Mouse (Mus musculus) MEL (cell line): ENCODE measurements around the gene Tnfrsf1b. TPM values are rescaled to one million over a fixed set of nuclear protein-coding genes. Genes with fewer than 3 reads are reported as not detected.
"Not testable (repeated sequence)": the region's sequence is repeated elsewhere in the genome, so short reads cannot be mapped to it uniquely, and the experiment has no call there.

Experiments
- DNase-seq: peaks from one replicate; pipeline ENCODE4 v3.0.0; 2011; ENCODE audit warnings: low read depth, low spot score
- H3K27ac ChIP-seq: 2 replicates; pipeline ENCODE4 v1.5.1; 2012; ENCODE audit warnings: low read depth, mild to moderate bottlenecking, control low read depth, low read length, moderate library complexity; ENCODE audit not compliant: control insufficient read depth
- H3K27me3 ChIP-seq, 2 experiments: fragments of 150-350 bp in 1 of 2; sonication (generic) in 1 of 2; 2 replicates each; pipeline ENCODE4 v1.6.1; 2012; ENCODE audit warnings: low read length in 2 of 2, mild to moderate bottlenecking in 2 of 2, improper control_type of control experiment in 1 of 2, moderate library complexity in 1 of 2; ENCODE audit not compliant: insufficient read depth in 2 of 2, control insufficient read depth in 1 of 2
- H3K36me3 ChIP-seq, 2 experiments: 2 replicates each; pipeline ENCODE4 v1.6.1; 2012 to 2014; ENCODE audit warnings: low read length in 2 of 2, improper control_type of control experiment in 1 of 2, inconsistent platforms in 1 of 2, mild to moderate bottlenecking in 1 of 2; ENCODE audit not compliant: insufficient read depth in 2 of 2, control insufficient read depth in 1 of 2
- H3K4me1 ChIP-seq, 2 experiments: fragments of 150-350 bp in 1 of 2; sonication (generic) in 1 of 2; 2 replicates each; pipeline ENCODE4 v1.6.1; 2012; ENCODE audit warnings: low read length in 2 of 2, improper control_type of control experiment in 1 of 2, mild to moderate bottlenecking in 1 of 2; ENCODE audit not compliant: insufficient read depth in 2 of 2, control insufficient read depth in 1 of 2
- H3K4me3 ChIP-seq, 2 experiments: fragments of 150-350 bp in 1 of 2; sonication (generic) in 1 of 2; 2 replicates each; pipeline ENCODE4 v1.5.1; 2012; ENCODE audit warnings: low read depth in 2 of 2, low read length in 2 of 2, mild to moderate bottlenecking in 2 of 2, moderate library complexity in 2 of 2, control low read depth in 1 of 2, improper control_type of control experiment in 1 of 2; ENCODE audit not compliant: control insufficient read depth in 1 of 2, insufficient read depth in 1 of 2
- H3K79me2 ChIP-seq: 2 replicates; pipeline ENCODE4 v1.6.1; 2012; ENCODE audit warnings: mild to moderate bottlenecking, low read length, moderate library complexity; ENCODE audit not compliant: control insufficient read depth, poor library complexity, insufficient read depth
- H3K9ac ChIP-seq: 2 replicates; pipeline ENCODE4 v1.6.1; 2012; ENCODE audit warnings: low read depth, mild to moderate bottlenecking, control low read depth, low read length, moderate library complexity; ENCODE audit not compliant: control insufficient read depth, poor library complexity, severe bottlenecking
- H3K9me3 ChIP-seq: fragments of 150-350 bp; sonication (generic); replicated peaks from 2 replicates; pipeline ENCODE4 v1.6.1; 2012; ENCODE audit warnings: mild to moderate bottlenecking, low read length, improper control_type of control experiment, moderate library complexity; ENCODE audit not compliant: insufficient read depth
- CHD1 ChIP-seq: IDR thresholded peaks from 2 replicates; pipeline ENCODE4 v1.6.1; 2012; ENCODE audit warnings: low read depth, mild to moderate bottlenecking, inconsistent platforms, low read length, improper control_type of control experiment
- CTCF ChIP-seq, 3 experiments: IDR thresholded peaks in 2 of 3; conservative IDR thresholded peaks in 1 of 3; 2 replicates each; pipeline ENCODE4 v1.5.1; 2011 to 2012; ENCODE audit warnings: low read length in 3 of 3, low read depth in 2 of 3, mild to moderate bottlenecking in 2 of 3, improper control_type of control experiment in 1 of 3, inconsistent platforms in 1 of 3, mixed read lengths in 1 of 3, moderate library complexity in 1 of 3; ENCODE audit not compliant: control insufficient read depth in 1 of 3, insufficient read depth in 1 of 3, poor library complexity in 1 of 3, severe bottlenecking in 1 of 3
- ELF1 ChIP-seq: IDR thresholded peaks from 2 replicates; pipeline ENCODE4 v1.6.1; 2014; ENCODE audit warnings: low read depth, mild to moderate bottlenecking, inconsistent platforms, low read length, improper control_type of control experiment, moderate library complexity
- GATA1 ChIP-seq: IDR thresholded peaks from 2 replicates; pipeline ENCODE4 v1.6.1; 2011; ENCODE audit warnings: low read depth, low read length, improper control_type of control experiment
- HCFC1 ChIP-seq: IDR thresholded peaks from 2 replicates; pipeline ENCODE4 v1.6.1; 2012; ENCODE audit warnings: low read depth, mild to moderate bottlenecking, inconsistent platforms, low read length, improper control_type of control experiment, moderate library complexity
- JUND ChIP-seq: IDR thresholded peaks from 2 replicates; pipeline ENCODE4 v1.6.1; 2011; ENCODE audit warnings: low read depth, mild to moderate bottlenecking, improper control_type of control experiment, low read length
- KAT2A ChIP-seq: conservative IDR thresholded peaks from 2 replicates; pipeline ENCODE4 v1.6.1; 2012; ENCODE audit warnings: low read depth, low read length, improper control_type of control experiment, inconsistent platforms
- MAX ChIP-seq: IDR thresholded peaks from 2 replicates; pipeline ENCODE4 v1.6.1; 2011; ENCODE audit warnings: low read length, improper control_type of control experiment
- MAZ ChIP-seq: IDR thresholded peaks from 2 replicates; pipeline ENCODE4 v1.6.1; 2012; ENCODE audit warnings: low read depth, mild to moderate bottlenecking, inconsistent platforms, low read length, improper control_type of control experiment
- MEF2A ChIP-seq: IDR thresholded peaks from 2 replicates; pipeline ENCODE4 v1.6.1; 2014; ENCODE audit warnings: low read depth, mild to moderate bottlenecking, inconsistent platforms, low read length, improper control_type of control experiment; ENCODE audit not compliant: poor library complexity, insufficient replicate concordance, severe bottlenecking; ENCODE audit errors: extremely low read depth
- MXI1 ChIP-seq: IDR thresholded peaks from 2 replicates; pipeline ENCODE4 v1.6.1; 2011; ENCODE audit warnings: mild to moderate bottlenecking, low read depth, low read length, improper control_type of control experiment
- MYB ChIP-seq: IDR thresholded peaks from 2 replicates; pipeline ENCODE4 v1.6.1; 2011; ENCODE audit warnings: mild to moderate bottlenecking, low read depth, low read length, improper control_type of control experiment
- POLR2A ChIP-seq, 2 experiments: IDR thresholded peaks; 2 replicates each; pipeline ENCODE4 v1.6.1; 2011 to 2012; ENCODE audit warnings: low read length in 2 of 2, mild to moderate bottlenecking in 2 of 2, control low read depth in 1 of 2, improper control_type of control experiment in 1 of 2, low read depth in 1 of 2, moderate library complexity in 1 of 2; ENCODE audit not compliant: control insufficient read depth in 1 of 2, insufficient read depth in 1 of 2, poor library complexity in 1 of 2
- POLR2AphosphoS2 ChIP-seq: IDR thresholded peaks from 2 replicates; pipeline ENCODE4 v1.6.1; 2011; ENCODE audit warnings: low read length, improper control_type of control experiment
- POLR2AphosphoS5 ChIP-seq: IDR thresholded peaks from 2 replicates; pipeline ENCODE4 v1.6.1; 2012; ENCODE audit warnings: low read depth, borderline replicate concordance, mild to moderate bottlenecking, inconsistent platforms, low read length, moderate library complexity, mixed read lengths
- RAD21 ChIP-seq: IDR thresholded peaks from 2 replicates; pipeline ENCODE4 v1.6.1; 2011; ENCODE audit warnings: mild to moderate bottlenecking, low read depth, low read length, improper control_type of control experiment
- RCOR1 ChIP-seq: IDR thresholded peaks from 2 replicates; pipeline ENCODE4 v1.6.1; 2012; ENCODE audit warnings: low read depth, mild to moderate bottlenecking, inconsistent platforms, low read length, improper control_type of control experiment
- TAL1 ChIP-seq: IDR thresholded peaks from 2 replicates; pipeline ENCODE4 v1.6.1; 2012; ENCODE audit warnings: mild to moderate bottlenecking, inconsistent platforms, low read length, moderate library complexity, mixed read lengths
- TCF12 ChIP-seq: IDR thresholded peaks from 2 replicates; pipeline ENCODE4 v1.6.1; 2014; ENCODE audit warnings: low read depth, mild to moderate bottlenecking, inconsistent platforms, low read length, improper control_type of control experiment, moderate library complexity
- UBTF ChIP-seq: IDR thresholded peaks from 2 replicates; pipeline ENCODE4 v1.6.1; 2012; ENCODE audit warnings: low read depth, mild to moderate bottlenecking, inconsistent platforms, low read length, improper control_type of control experiment, moderate library complexity, borderline replicate concordance; ENCODE audit not compliant: insufficient read depth
- USF1 ChIP-seq: IDR thresholded peaks from 2 replicates; pipeline ENCODE4 v1.6.1; 2014; ENCODE audit warnings: low read depth, mild to moderate bottlenecking, inconsistent platforms, low read length, improper control_type of control experiment, moderate library complexity
- ZC3H11A ChIP-seq: IDR thresholded peaks from 2 replicates; pipeline ENCODE4 v1.6.1; 2012; ENCODE audit warnings: low read depth, mild to moderate bottlenecking, inconsistent platforms, low read length, improper control_type of control experiment
- polyA plus RNA-seq, 2 experiments: library from polyadenylated mRNA; stranded (reverse) in 1 of 2; unstranded in 1 of 2; fragments of >175 nt in 1 of 2; fragments of >200 nt in 1 of 2; gene quantifications; 2 replicates each; pipeline versions ENCODE4 v1.2.1 to v1.2.4; 2012; ENCODE audit warnings: low replicate concordance in 2 of 2, low read depth in 1 of 2; ENCODE audit not compliant: insufficient read length in 2 of 2, insufficient read depth in 1 of 2, missing spikeins in 1 of 2
- total RNA-seq: library from RNA; depleted of rRNA; stranded (reverse); fragments of 300-350 nt; gene quantifications from 2 replicates; pipeline ENCODE4 v1.2.3, GENCODE M21; 2012

Gene Tnfrsf1b
- total and polyA plus RNA-seq, 3 experiments, result 0.58 to 1.2 TPM; not detected in 1

DNA sequence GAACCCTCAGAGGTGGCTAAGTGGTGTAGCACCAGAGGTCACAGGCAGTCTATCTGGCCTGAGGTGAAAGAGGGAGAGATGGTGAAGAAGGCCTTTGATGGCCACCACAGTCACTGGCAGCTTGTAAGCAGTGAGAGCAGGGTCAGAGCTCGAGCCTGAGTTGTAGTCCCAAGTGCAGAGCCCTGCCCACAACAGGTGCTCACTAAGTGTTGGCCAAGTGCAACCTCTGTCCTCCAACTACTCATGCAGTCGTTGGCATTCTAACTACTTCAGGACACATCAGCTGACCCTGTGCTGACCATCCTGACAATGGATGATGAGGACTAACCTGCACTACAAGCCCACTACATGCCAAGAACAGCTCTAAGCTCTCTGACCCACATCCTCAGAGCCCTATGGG is 59.1 kb downstream of the Tnfrsf1b start:
- peaks cover 4 to 15% of the 10 kb centered on the region in 2 experiments; a peak in 3 of 4 replicates for H3K36me3 ChIP-seq
- TF ChIP-seq POLR2A (IDR thresholded peaks at IDR 0.05; ENCODE audit: control insufficient read depth in 1 of 2, insufficient read depth in 1 of 2, low read depth in 1 of 2, low read length in 2 of 2, poor library complexity in 1 of 2), result no peak
- no peak for TF ChIP-seq TCF12
- no peak for TF ChIP-seq USF1
- no peak for TF ChIP-seq GATA1
- no peak for TF ChIP-seq JUND
- TF ChIP-seq MXI1, result no peak
- no peak for TF ChIP-seq HCFC1
- no peak for TF ChIP-seq MAX
- no peak for TF ChIP-seq ZC3H11A
- no peak for TF ChIP-seq MAZ
- TF ChIP-seq CTCF (IDR thresholded peaks at IDR 0.05 in 2 of 3, conservative IDR thresholded peaks at IDR 0.05 in 1 of 3; ENCODE audit: control insufficient read depth in 1 of 3, insufficient read depth in 1 of 3, low read depth in 2 of 3, low read length in 3 of 3, poor library complexity in 1 of 3, severe bottlenecking in 1 of 3), result no peak
- TF ChIP-seq POLR2AphosphoS2, result no peak
- no peak for TF ChIP-seq POLR2AphosphoS5
- TF ChIP-seq TAL1, result no peak
- no peak for TF ChIP-seq ELF1
- no peak for TF ChIP-seq RCOR1
- TF ChIP-seq CHD1, result no peak
- no peak for TF ChIP-seq MYB
- no peak for TF ChIP-seq RAD21
- DNase-seq, result no peak
- no peak overlapping the region for H3K4me3 ChIP-seq
- no peak overlapping the region for H3K27ac ChIP-seq
- H3K27me3 ChIP-seq, result no peaks in the 10 kb centered on the region
- H3K9ac ChIP-seq, result no peak overlapping the region
- H3K9me3 ChIP-seq, result no peaks in the 10 kb centered on the region
- peaks cover 13 to 20% of the 10 kb centered on the region in 2 experiments; a peak in 3 of 4 replicates for H3K4me1 ChIP-seq
- peaks cover 7% of the 10 kb centered on the region for H3K79me2 ChIP-seq

DNA sequence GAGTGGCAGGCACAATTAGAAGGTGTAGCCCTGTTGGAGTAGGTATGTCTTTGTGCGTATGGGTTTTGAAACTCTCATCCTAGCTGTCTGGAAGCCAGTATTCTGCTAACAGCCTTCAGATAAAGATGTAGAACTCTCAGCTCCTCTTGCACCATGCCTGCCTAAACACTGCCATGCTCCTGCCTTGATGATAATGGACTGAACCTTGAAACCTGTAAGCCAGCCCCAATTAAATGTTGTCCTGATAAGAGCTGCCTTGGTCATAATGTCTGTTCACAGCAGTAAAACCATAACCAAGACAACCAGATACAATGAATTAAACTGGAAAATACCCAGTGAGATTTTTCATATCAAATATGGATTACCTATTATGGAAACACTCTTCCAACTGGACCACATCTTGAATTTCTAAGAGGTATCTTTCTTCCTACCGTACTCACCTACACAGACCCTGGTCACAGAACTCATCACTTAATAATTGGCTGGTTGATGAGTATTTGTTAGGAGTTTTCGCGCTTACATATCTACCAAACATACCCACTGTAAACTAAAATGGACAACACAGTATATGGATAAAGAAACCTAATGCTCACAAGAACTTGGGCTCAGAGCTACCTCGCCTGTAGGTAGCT is 67.6 kb downstream of the Tnfrsf1b start:
- Histone ChIP-seq H3K36me3 (peaks cover 0 to 15% of the 10 kb centered on the region in 2 experiments; a peak in 2 of 4 replicates), H3K9me3 (no peaks in the 10 kb centered on the region), H3K4me1 (no peaks in the 10 kb centered on the region)

DNA sequence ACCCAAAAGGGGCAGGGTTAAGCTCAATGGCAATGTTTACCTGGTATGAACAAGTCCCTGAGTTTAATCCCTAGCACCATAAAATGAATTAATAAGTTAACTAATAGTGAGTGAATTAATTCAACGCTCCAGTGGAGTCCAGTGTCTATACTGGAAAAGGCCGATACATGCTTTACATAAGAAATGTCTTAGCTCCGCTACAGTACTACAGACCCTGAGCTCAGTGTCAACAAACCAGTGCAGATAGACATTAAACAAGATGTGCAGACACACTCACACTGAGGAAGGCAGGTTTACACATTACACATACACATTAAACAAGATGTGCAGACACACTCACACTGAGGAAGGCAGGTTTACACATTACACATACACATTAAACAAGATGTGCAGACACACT is 81.1 kb downstream of the Tnfrsf1b start:
- H3K79me2 ChIP-seq, H3K9me3 ChIP-seq, H3K27me3 ChIP-seq, DNase-seq, H3K27ac ChIP-seq, H3K9ac ChIP-seq, H3K4me1 ChIP-seq, H3K36me3 ChIP-seq, H3K4me3 ChIP-seq: not testable (repeated sequence)

More for the DNA sequence above, 67.6 kb downstream of the Tnfrsf1b start:
- Histone ChIP-seq H3K4me3 (no peak overlapping the region), H3K9ac (no peak overlapping the region), H3K27ac (no peak overlapping the region), H3K79me2 (no peaks in the 10 kb centered on the region), H3K27me3 (no peaks in the 10 kb centered on the region)
- DNase-seq, result no peak
- TF ChIP-seq UBTF (no peak), MEF2A (no peak), KAT2A (no peak), JUND (no peak), TAL1 (no peak)
- TF ChIP-seq, all 39 proteins: peak for 0
